Mouse (Mus musculus): ENCODE data around the gene Gtf2h2. TPM values are rescaled to one million over a fixed set of nuclear protein-coding genes. Genes with fewer than 3 reads are reported as not detected.
"Not testable (repeated sequence)": the region's sequence is repeated elsewhere in the genome, so short reads cannot be mapped to it uniquely, and the experiment has no call there.

Gene Gtf2h2
- 10 to 100 TPM; 54.7 to 62.9 TPM for total RNA-seq (2021)

GRCm38 (mm10) chr13:100492061-100492787, at the start of gene Gtf2h2:
Gene Gtf2h2 (minus strand): TSS chr13:100492579.
- DNase-seq: peak; percentile 86 to 88

GRCm38 (mm10) chr13:100536149-100536548, 43.8 kb upstream of the Gtf2h2 start:
- no peak for DNase-seq

GRCm38 (mm10) chr13:100532788-100533365, 40.5 kb upstream of the Gtf2h2 start:
- DNase-seq: no peak

GRCm38 (mm10) chr13:100526649-100527038, 34.3 kb upstream of the Gtf2h2 start:
- no peak for DNase-seq

- DNase-seq: peak; percentile 19 to 50
These were observed 33.7 kb upstream of the Gtf2h2 start for GRCm38 (mm10) chr13:100525935-100526648.

- no peak for DNase-seq
These were observed 32.5 kb upstream of the Gtf2h2 start for GRCm38 (mm10) chr13:100524896-100525295.

GRCm38 (mm10) chr13:100523698-100524097, 31.3 kb upstream of the Gtf2h2 start:
- DNase-seq: no peak

GRCm38 (mm10) chr13:100521724-100522591, 29.6 kb upstream of the Gtf2h2 start:
- DNase-seq: no peak

- no peak for DNase-seq
These were observed 26.8 kb upstream of the Gtf2h2 start for GRCm38 (mm10) chr13:100519162-100519561.

GRCm38 (mm10) chr13:100518191-100518590, 25.8 kb upstream of the Gtf2h2 start:
- no peak for DNase-seq

- DNase-seq: no peak
These were observed 25.3 kb upstream of the Gtf2h2 start for GRCm38 (mm10) chr13:100517652-100518153.

- DNase-seq: no peak
These were observed 24.1 kb upstream of the Gtf2h2 start for GRCm38 (mm10) chr13:100516213-100517105.

- no peak for DNase-seq
These were observed 20.4 kb upstream of the Gtf2h2 start for GRCm38 (mm10) chr13:100512792-100513191.

GRCm38 (mm10) chr13:100511860-100512364, 19.5 kb upstream of the Gtf2h2 start:
- DNase-seq: no peak

GRCm38 (mm10) chr13:100511146-100511859, 18.9 kb upstream of the Gtf2h2 start:
- no peak for DNase-seq

- not testable (repeated sequence) for DNase-seq
These were observed 7.2 kb upstream of the Gtf2h2 start for GRCm38 (mm10) chr13:100499625-100500024.

GRCm38 (mm10) chr13:100495337-100495736, 3.0 kb upstream of the Gtf2h2 start:
- DNase-seq: no peak

GRCm38 (mm10) chr13:100494370-100494769, 2.0 kb upstream of the Gtf2h2 start:
- not testable (repeated sequence) for DNase-seq

GRCm38 (mm10) chr13:100493313-100493712, 934 bp upstream of the Gtf2h2 start:
- DNase-seq: no peak

GRCm38 (mm10) chr13:100491623-100492022, 756 bp downstream of the Gtf2h2 start:
- no peak for DNase-seq
